Mouse (Mus musculus): ENCODE results near the gene Spock1.

Spock1 gene

GRCm38 (mm10) chr13:57727716-57728115 lies 180.4 kb downstream of the Spock1 start:
- DNase-seq (ENCODE audit: low spot score), result no peak

GRCm38 (mm10) chr13:57726654-57727053 lies 181.5 kb downstream of the Spock1 start:
- DNase-seq (ENCODE audit: low spot score), result no peak

GRCm38 (mm10) chr13:57722329-57722936 lies 185.7 kb downstream of the Spock1 start:
- DNase-seq (ENCODE audit: low spot score), result no peak

GRCm38 (mm10) chr13:57721524-57722279 lies 186.4 kb downstream of the Spock1 start:
- peak; percentile 64 for DNase-seq (ENCODE audit: low spot score)

- peak; percentile 30 for DNase-seq (ENCODE audit: low spot score)
These were observed 190.0 kb downstream of the Spock1 start for GRCm38 (mm10) chr13:57718087-57718486.

- no peak for DNase-seq (ENCODE audit: low spot score)
These were observed 195.2 kb downstream of the Spock1 start for GRCm38 (mm10) chr13:57712910-57713309.

- DNase-seq (ENCODE audit: low spot score), result no peak
These were observed 199.7 kb downstream of the Spock1 start for GRCm38 (mm10) chr13:57708425-57708824.

- DNase-seq (ENCODE audit: low spot score), result no peak
These were observed 205.2 kb downstream of the Spock1 start for GRCm38 (mm10) chr13:57702966-57703365.

GRCm38 (mm10) chr13:57696685-57697084 lies 211.4 kb downstream of the Spock1 start:
- no peak for DNase-seq (ENCODE audit: low spot score)

- DNase-seq (ENCODE audit: low spot score), result no peak
These were observed 219.2 kb downstream of the Spock1 start for GRCm38 (mm10) chr13:57688926-57689325.

GRCm38 (mm10) chr13:57686437-57686836 lies 221.7 kb downstream of the Spock1 start:
- no peak for DNase-seq (ENCODE audit: low spot score)

GRCm38 (mm10) chr13:57685201-57685600 lies 222.9 kb downstream of the Spock1 start:
- no peak for DNase-seq (ENCODE audit: low spot score)

- DNase-seq (ENCODE audit: low spot score), result no peak
These were observed 228.5 kb downstream of the Spock1 start for GRCm38 (mm10) chr13:57679591-57679990.

- no peak for DNase-seq (ENCODE audit: low spot score)
These were observed 231.3 kb downstream of the Spock1 start for GRCm38 (mm10) chr13:57676820-57677219.

- no peak for DNase-seq (ENCODE audit: low spot score)
These were observed 234.7 kb downstream of the Spock1 start for GRCm38 (mm10) chr13:57673399-57673798.

GRCm38 (mm10) chr13:57672762-57673161 lies 235.4 kb downstream of the Spock1 start:
- DNase-seq (ENCODE audit: low spot score), result no peak

GRCm38 (mm10) chr13:57671919-57672318 lies 236.2 kb downstream of the Spock1 start:
- DNase-seq (ENCODE audit: low spot score), result no peak

- DNase-seq (ENCODE audit: low spot score), result no peak
These were observed 236.8 kb downstream of the Spock1 start for GRCm38 (mm10) chr13:57671322-57671721.

- no peak for DNase-seq (ENCODE audit: low spot score)
These were observed 240.5 kb downstream of the Spock1 start for GRCm38 (mm10) chr13:57667621-57668020.

- DNase-seq (ENCODE audit: low spot score), result no peak
These were observed 241.8 kb downstream of the Spock1 start for GRCm38 (mm10) chr13:57666173-57666842.

GRCm38 (mm10) chr13:57662554-57662953 lies 245.6 kb downstream of the Spock1 start:
- DNase-seq (ENCODE audit: low spot score), result no peak

GRCm38 (mm10) chr13:57660523-57660922 lies 247.6 kb downstream of the Spock1 start:
- DNase-seq (ENCODE audit: low spot score), result no peak

- DNase-seq (ENCODE audit: low spot score), result no peak
These were observed 248.3 kb downstream of the Spock1 start for GRCm38 (mm10) chr13:57659872-57660271.
